Comparison of ENCODE assay signal across 26 mouse cellular contexts in genomic region chr9:67089167-67089566, GRCm38 (mm10). TPM values are rescaled to one million over a fixed set of nuclear protein-coding genes. Genes with fewer than 3 reads are reported as not detected.
A peak's percentile ranks its signal among the peaks of the same experiment; 100 is the strongest.
DNase-seq lines count a peak whose midpoint lies in the region; ATAC-seq and TF ChIP-seq lines count a peak whose summit lies in the region.
"Had no signal": no experiment of that assay in that cellular context is flagged by ENCODE, and none has a peak within 500 bp of the region (broad histone marks: within the 10 kb centered on the region; RNA-seq: fewer than 3 reads in every experiment).

No protein-coding gene starts in this region.

- no peaks in the 10 kb centered on the region for H3K27me3 ChIP-seq in lung, embryonic 15.5 days
- H3K27me3 ChIP-seq: forebrain, embryonic 12.5 days; hindbrain, embryonic 13.5 days; kidney, embryonic 15.5 days; limb, embryonic 13.5 days; liver, embryonic 12.5 days; stomach, embryonic 15.5 days had no signal

- no peak overlapping the region for H3K9ac ChIP-seq in lung, embryonic 15.5 days
- H3K9ac ChIP-seq: forebrain, embryonic 12.5 days; hindbrain, embryonic 13.5 days; kidney, embryonic 15.5 days; limb, embryonic 13.5 days; liver, embryonic 12.5 days; liver, postnatal 0 days; stomach, embryonic 15.5 days had no signal

- TF ChIP-seq POLR2A in lung, adult 2 months (IDR thresholded peaks at IDR 0.05; ENCODE audit: borderline replicate concordance, extremely low read depth, low read depth, low read length): no peak
- TF ChIP-seq POLR2A in embryonic fibroblast, embryonic 13.5 days (IDR thresholded peaks at IDR 0.05; ENCODE audit: low read depth, low read length): no peak

- 47% methylated on average over 5 of the region's 5 CpGs for WGBS in lung, embryonic 15.5 days
- WGBS in lung, adult 2 months: 72% methylated on average over 5 of the region's 5 CpGs

- H3K4me3 ChIP-seq in lung, embryonic 15.5 days: no peak overlapping the region
- no peak overlapping the region for H3K4me3 ChIP-seq in lung, adult 2 months (replicated peaks; ENCODE audit: extremely low read depth, low read depth, low read length)
- no peak overlapping the region for H3K4me3 ChIP-seq in embryonic fibroblast, embryonic 13.5 days (ENCODE audit: insufficient read depth, low read length)
- H3K4me3 ChIP-seq in left cerebral cortex, adult 2 months: no peak overlapping the region
- H3K4me3 ChIP-seq: forebrain, embryonic 12.5 days; hindbrain, embryonic 13.5 days; kidney, embryonic 15.5 days; limb, embryonic 13.5 days; liver, embryonic 12.5 days; stomach, embryonic 15.5 days had no signal

- no peaks in the 10 kb centered on the region for H3K36me3 ChIP-seq in lung, embryonic 15.5 days
- H3K36me3 ChIP-seq: forebrain, embryonic 12.5 days; hindbrain, embryonic 13.5 days; kidney, embryonic 15.5 days; limb, embryonic 13.5 days; liver, embryonic 12.5 days; stomach, embryonic 15.5 days had no signal

- no peak overlapping the region for H3K4me2 ChIP-seq in lung, embryonic 15.5 days
- H3K4me2 ChIP-seq: forebrain, embryonic 12.5 days; heart, embryonic 11.5 days; hindbrain, embryonic 13.5 days; kidney, embryonic 15.5 days; limb, embryonic 13.5 days; liver, embryonic 12.5 days; midbrain, embryonic 11.5 days; stomach, embryonic 15.5 days had no signal

- peak; percentile 36 for DNase-seq in heart, adult 11 months
- DNase-seq in heart, adult 18-20 months: no peak
- no peak for DNase-seq in lung, adult 2 months
- DNase-seq in cerebellum, adult 9-11 months: no peak
- DNase-seq in left cerebral cortex, adult 2 months (ENCODE audit: extremely low spot score in 1 of 2, low spot score in 2 of 2): no peak
- DNase-seq: cerebellum, adult 18-20 months; cerebellum, postnatal 14 days; gastrocnemius, postnatal 10 days; heart, postnatal 4 days; kidney, adult 11 months; liver, postnatal 0 days; right cerebral cortex, postnatal 25 days had no signal

- intact Hi-C loops in left cerebral cortex, adult 2 months (cut with DNase I): no loop called here

- peak; percentile 64; the same call in 1 of the 2 replicates for ATAC-seq in lung, embryonic 15.5 days (ENCODE audit: borderline replicate concordance, extremely low read depth, low FRiP score, low TSS enrichment)
- ATAC-seq: activated CD4-positive, CD25-positive, alpha-beta regulatory T cell, adult 4 months; CD4-positive, CD25-positive, alpha-beta regulatory T cell, adult 4 months; inflammation-experienced regulatory T-cells, adult 6 months; liver, embryonic 12.5 days; liver, postnatal 0 days; midbrain, embryonic 16.5 days had no signal

- TF ChIP-seq CTCF in lung, adult 2 months (IDR thresholded peaks at IDR 0.05; ENCODE audit: insufficient read depth, low read length): no peak
- TF ChIP-seq CTCF in embryonic fibroblast, embryonic 13.5 days (IDR thresholded peaks at IDR 0.05; ENCODE audit: borderline replicate concordance, insufficient read depth, low read length): no peak
- no peak for TF ChIP-seq CTCF in left cerebral cortex, adult 2 months (IDR thresholded peaks at IDR 0.05)

- no peaks in the 10 kb centered on the region for H3K9me3 ChIP-seq in lung, embryonic 15.5 days
- H3K9me3 ChIP-seq: forebrain, embryonic 12.5 days; hindbrain, embryonic 13.5 days; kidney, embryonic 15.5 days; limb, embryonic 13.5 days; liver, embryonic 12.5 days; stomach, embryonic 15.5 days had no signal

- H3K27ac ChIP-seq in lung, embryonic 15.5 days: no peak overlapping the region
- H3K27ac ChIP-seq in embryonic fibroblast, embryonic 13.5 days (ENCODE audit: insufficient read depth, low read length): 0 out of 2 replicates have a peak overlapping the region, but pooled peaks have one; percentile 42
- no peak overlapping the region for H3K27ac ChIP-seq in left cerebral cortex, adult 2 months
- H3K27ac ChIP-seq: forebrain, embryonic 12.5 days; hindbrain, embryonic 13.5 days; kidney, embryonic 15.5 days; limb, embryonic 13.5 days; liver, embryonic 12.5 days; stomach, embryonic 15.5 days had no signal

- H3K4me1 ChIP-seq in lung, embryonic 15.5 days: peaks cover 34% of the 10 kb centered on the region
- no peaks in the 10 kb centered on the region for H3K4me1 ChIP-seq in lung, adult 2 months (ENCODE audit: control insufficient read depth, insufficient read depth, low read length)
- H3K4me1 ChIP-seq in embryonic fibroblast, embryonic 13.5 days (ENCODE audit: control insufficient read depth, insufficient read depth, low read length): peaks cover 20% of the 10 kb centered on the region
- H3K4me1 ChIP-seq: forebrain, embryonic 12.5 days; liver, embryonic 12.5 days had no signal

RNA-seq across cellular contexts. Expression of gene Tpm1, which starts 40.0 kb away (rescaled TPM):
- total RNA-seq in heart, adult 18-20 months (2021): over 10,000 TPM in 1 of 2 experiments, 1,000 to 10,000 TPM in 1; 9,705 to 11,464 TPM
- polyA plus RNA-seq in lung, embryonic 15.5 days (2015; fragmentation: Nextera tagmentation; extraction: Ambion mirVana): 747 and 774 TPM in 2 replicates
- polyA plus RNA-seq in lung, adult 2 months (2012; rRNA removed): 168 and 359 TPM in 2 replicates
- polyA plus RNA-seq in embryonic fibroblast, embryonic 13.5 days (2011; ENCODE audit: insufficient read length, low read depth, missing spikeins): 2,470 and 3,105 TPM in 2 replicates
- total RNA-seq in left cerebral cortex, adult 2 months (2021): 100 to 1,000 TPM; 223 to 236 TPM
